Mouse (Mus musculus) layer of hippocampus, adult 2 months (tissue): ENCODE data around the gene Gnas. TPM values are rescaled to one million over a fixed set of nuclear protein-coding genes. Genes with fewer than 3 reads are reported as not detected.
"Not testable (repeated sequence)": the region's sequence is repeated elsewhere in the genome, so short reads cannot be mapped to it uniquely, and the experiment has no call there.

Source experiments
- DNase-seq, 2 experiments: peaks; one replicate each; pipeline ENCODE4 v3.0.0; 2022; ENCODE audit warnings: low spot score in 2 of 2
- H3K27ac ChIP-seq: fragments of 200-600 bp; 2 replicates; pipeline ENCODE4 v1.8.1; 2022
- H3K4me3 ChIP-seq: fragments of 200-600 bp; 2 replicates; pipeline ENCODE4 v1.8.1; 2022; ENCODE audit warnings: mild to moderate bottlenecking
- CTCF ChIP-seq: fragments of 200-600 bp; conservative IDR thresholded peaks from 2 replicates; pipeline ENCODE4 v1.8.1; 2022; ENCODE audit warnings: antibody characterized with exemption, mild to moderate bottlenecking, moderate library complexity
- total RNA-seq, 2 experiments: library from RNA; stranded (reverse); gene quantifications; 2 replicates each; pipeline ENCODE4 v1.2.3; 2021

Gene Gnas
- total RNA-seq, 2 experiments from 2014 or later = 1,674 to 1,781 TPM

- Histone ChIP-seq H3K27ac (no peak overlapping the region), H3K4me3 (no peak overlapping the region)
- TF ChIP-seq CTCF = peak; percentile 74
- DNase-seq = no peak
Measured at GRCm38 (mm10) chr2:174297086-174297571, 13.0 kb downstream of the Gnas start.

GRCm38 (mm10) chr2:174297851-174298250 is 13.7 kb downstream of the Gnas start:
- H3K4me3 ChIP-seq = no peak overlapping the region
- DNase-seq = no peak
- no peak overlapping the region for H3K27ac ChIP-seq
- TF ChIP-seq CTCF = no peak

GRCm38 (mm10) chr2:174298471-174298870 is 14.4 kb downstream of the Gnas start:
- no peak overlapping the region for H3K27ac ChIP-seq
- TF ChIP-seq CTCF = no peak
- no peak for DNase-seq
- H3K4me3 ChIP-seq = no peak overlapping the region

GRCm38 (mm10) chr2:174299091-174299770 is 15.1 kb downstream of the Gnas start:
- Histone ChIP-seq H3K27ac (no peak overlapping the region), H3K4me3 (no peak overlapping the region)
- no peak for DNase-seq
- no peak for TF ChIP-seq CTCF

- DNase-seq = no peak
- TF ChIP-seq CTCF = no peak
- no peak overlapping the region for H3K27ac ChIP-seq
- no peak overlapping the region for H3K4me3 ChIP-seq
Measured at GRCm38 (mm10) chr2:174299771-174300160, 15.6 kb downstream of the Gnas start.

GRCm38 (mm10) chr2:174300186-174300585 is 16.1 kb downstream of the Gnas start:
- TF ChIP-seq CTCF = no peak
- Histone ChIP-seq H3K27ac (no peak overlapping the region), H3K4me3 (no peak overlapping the region)
- DNase-seq = no peak

- no peak for TF ChIP-seq CTCF
- Histone ChIP-seq H3K27ac (no peak overlapping the region), H3K4me3 (no peak overlapping the region)
- no peak for DNase-seq
Measured at GRCm38 (mm10) chr2:174300666-174301065, 16.5 kb downstream of the Gnas start.

- TF ChIP-seq CTCF = no peak
- DNase-seq = no peak
- Histone ChIP-seq H3K27ac (no peak overlapping the region), H3K4me3 (no peak overlapping the region)
Measured at GRCm38 (mm10) chr2:174302526-174302925, 18.4 kb downstream of the Gnas start.

GRCm38 (mm10) chr2:174305646-174306045 is 21.5 kb downstream of the Gnas start:
- no peak for TF ChIP-seq CTCF
- no peak overlapping the region for H3K27ac ChIP-seq
- no peak for DNase-seq
- no peak overlapping the region for H3K4me3 ChIP-seq

- DNase-seq = no peak
- TF ChIP-seq CTCF = peak; percentile 37
Measured at GRCm38 (mm10) chr2:174307903-174308302, 23.8 kb downstream of the Gnas start.

GRCm38 (mm10) chr2:174310913-174311514 is 26.9 kb downstream of the Gnas start:
- no peak overlapping the region for H3K4me3 ChIP-seq
- TF ChIP-seq CTCF = peak; percentile 96
- H3K27ac ChIP-seq = no peak overlapping the region
- peak; percentile 44 to 69 for DNase-seq

More at GRCm38 (mm10) chr2:174307903-174308302, 23.8 kb downstream of the Gnas start:
- Histone ChIP-seq H3K4me3 (no peak overlapping the region), H3K27ac (no peak overlapping the region)

GRCm38 (mm10) chr2:174311613-174312012 is 27.5 kb downstream of the Gnas start:
- TF ChIP-seq CTCF = no peak
- DNase-seq = no peak
- no peak overlapping the region for H3K4me3 ChIP-seq
- H3K27ac ChIP-seq = no peak overlapping the region

- DNase-seq = peak; percentile 71 to 87
- Histone ChIP-seq H3K4me3 (no peak overlapping the region), H3K27ac (no peak overlapping the region)
- peak; percentile 83 for TF ChIP-seq CTCF
Measured at GRCm38 (mm10) chr2:174312118-174312647, 28.1 kb downstream of the Gnas start.

- Histone ChIP-seq H3K27ac (no peak overlapping the region), H3K4me3 (no peak overlapping the region)
- no peak for DNase-seq
- TF ChIP-seq CTCF = no peak
Measured at GRCm38 (mm10) chr2:174312661-174313060, 28.5 kb downstream of the Gnas start.

GRCm38 (mm10) chr2:174315445-174315844 is 31.3 kb downstream of the Gnas start:
- H3K27ac ChIP-seq, H3K4me3 ChIP-seq, DNase-seq: not testable (repeated sequence)
